Mouse (Mus musculus) C2C12 (cell line): ENCODE data around the gene Mettl17.

Experiments used
- CEBPB ChIP-seq: IDR thresholded peaks from one replicate; pipeline ENCODE4 v1.6.1; 2011; ENCODE audit warnings: low read depth, mild to moderate bottlenecking, control low read depth, moderate library complexity
- CTCF ChIP-seq: IDR thresholded peaks from one replicate; pipeline ENCODE4 v1.5.1; 2011; ENCODE audit not compliant: control insufficient read depth, insufficient read depth, insufficient read length
- FOSL1 ChIP-seq: IDR thresholded peaks from one replicate; pipeline ENCODE4 v1.8.0; 2011; ENCODE audit warnings: mild to moderate bottlenecking, low read length; ENCODE audit not compliant: poor library complexity, insufficient read depth, severe bottlenecking
- MYOD1 ChIP-seq: IDR thresholded peaks from one replicate; pipeline ENCODE4 v1.6.1; 2011; ENCODE audit warnings: low read depth; ENCODE audit not compliant: control insufficient read depth, insufficient read length
- MYOG ChIP-seq: IDR thresholded peaks from one replicate; pipeline ENCODE4 v1.6.1; 2011; ENCODE audit not compliant: control insufficient read depth, insufficient read length; ENCODE audit errors: extremely low read depth

DNA sequence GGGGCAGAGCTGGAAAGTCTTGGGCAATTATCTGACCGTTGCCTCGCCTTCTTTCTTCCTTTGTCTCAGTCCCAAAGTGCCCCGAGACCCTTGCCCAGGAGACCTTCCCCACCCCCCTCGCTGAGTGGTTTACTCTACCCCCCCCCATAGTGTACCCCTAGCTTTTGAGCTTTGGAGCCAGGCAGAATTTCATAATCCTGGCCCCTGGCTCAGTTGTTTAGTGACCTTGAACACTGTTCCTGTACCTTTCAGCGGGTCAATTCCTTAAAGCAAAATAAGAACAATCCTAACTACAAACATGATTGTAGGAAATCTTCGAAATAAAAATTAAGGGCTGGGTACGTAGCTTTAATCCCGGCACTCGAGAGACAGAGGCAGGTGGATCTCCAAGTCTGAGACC lies 56.9 kb downstream of the Mettl17 start:
- no peak for TF ChIP-seq CEBPB
- no peak for TF ChIP-seq CTCF
- no peak for TF ChIP-seq MYOG
- TF ChIP-seq MYOD1, result no peak
- TF ChIP-seq FOSL1, result no peak
